Comparison of ENCODE assay signal across 9 mouse cellular contexts in the genomic region with DNA sequence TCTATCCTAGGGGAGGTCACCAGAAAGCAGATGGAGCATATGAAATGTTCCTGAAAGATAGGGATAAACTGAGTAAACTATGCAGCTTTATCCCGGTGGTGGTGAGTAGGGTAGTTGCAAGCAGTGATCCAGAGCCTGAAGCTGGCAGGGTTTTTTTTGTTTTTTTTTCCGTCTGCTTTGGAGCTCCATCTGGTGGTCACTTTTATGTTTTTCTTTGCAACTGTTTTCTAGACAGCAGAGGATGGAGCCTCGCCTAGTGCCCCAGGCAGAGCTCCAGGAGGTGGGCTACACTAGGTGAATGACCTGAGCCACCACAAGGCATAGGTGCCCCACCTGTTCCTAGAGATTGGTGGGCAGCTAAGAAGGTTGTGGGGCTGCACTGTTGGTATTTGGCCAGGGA. TPM values are rescaled to one million over a fixed set of nuclear protein-coding genes. Genes with fewer than 3 reads are reported as not detected.
DNase-seq lines count a peak whose midpoint lies in the region; ATAC-seq lines count a peak whose summit lies in the region.
"Had no signal": no experiment of that assay in that cellular context is flagged by ENCODE, and none has a peak within 500 bp of the region (broad histone marks: within the 10 kb centered on the region; RNA-seq: fewer than 3 reads in every experiment).

No protein-coding gene starts in this region.

- H3K9ac ChIP-seq in embryonic facial prominence, embryonic 14.5 days (ENCODE audit: low read depth, low read length): no peak overlapping the region
- H3K9ac ChIP-seq in intestine, embryonic 15.5 days: no peak overlapping the region
- no peak overlapping the region for H3K9ac ChIP-seq in stomach, embryonic 14.5 days (replicated peaks; ENCODE audit: low read depth, low read length)
- H3K9ac ChIP-seq: heart, embryonic 15.5 days had no signal

- H3K9me3 ChIP-seq in embryonic facial prominence, embryonic 14.5 days (ENCODE audit: control insufficient read depth, low read length): no peaks in the 10 kb centered on the region
- H3K9me3 ChIP-seq in intestine, embryonic 15.5 days: no peaks in the 10 kb centered on the region
- no peaks in the 10 kb centered on the region for H3K9me3 ChIP-seq in stomach, embryonic 14.5 days (ENCODE audit: control insufficient read depth, low read depth, low read length)
- H3K9me3 ChIP-seq: heart, embryonic 15.5 days had no signal

- H3K27me3 ChIP-seq in embryonic facial prominence, embryonic 14.5 days (replicated peaks; ENCODE audit: control insufficient read depth, insufficient read depth, low read length): no peaks in the 10 kb centered on the region
- H3K27me3 ChIP-seq in intestine, embryonic 15.5 days (replicated peaks): no peaks in the 10 kb centered on the region
- H3K27me3 ChIP-seq in stomach, embryonic 14.5 days (ENCODE audit: control insufficient read depth, insufficient read depth, low read length): no peaks in the 10 kb centered on the region

- no peak overlapping the region for H3K27ac ChIP-seq in embryonic facial prominence, embryonic 14.5 days (replicated peaks; ENCODE audit: low read depth, low read length)
- H3K27ac ChIP-seq in intestine, embryonic 15.5 days: no peak overlapping the region
- H3K27ac ChIP-seq in stomach, embryonic 14.5 days (ENCODE audit: low read length): no peak overlapping the region
- H3K27ac ChIP-seq: heart, embryonic 15.5 days had no signal

- 2% methylated on average over 3 of the region's 3 CpGs for WGBS in embryonic facial prominence, embryonic 14.5 days
- 4% methylated on average over 3 of the region's 3 CpGs for WGBS in intestine, embryonic 15.5 days
- 0% methylated on average over 3 of the region's 3 CpGs for WGBS in stomach, embryonic 14.5 days

- H3K4me3 ChIP-seq in embryonic facial prominence, embryonic 14.5 days (ENCODE audit: low read depth, low read length): no peak overlapping the region
- H3K4me3 ChIP-seq in intestine, embryonic 15.5 days (replicated peaks): no peak overlapping the region
- H3K4me3 ChIP-seq in stomach, embryonic 14.5 days (ENCODE audit: low read depth, low read length): no peak overlapping the region
- H3K4me3 ChIP-seq: heart, embryonic 15.5 days had no signal

- peak; percentile 31 to 60 for DNase-seq in cerebellum, adult 18-20 months
- DNase-seq in cerebellum, adult 11 months: no peak
- peak; percentile 22 to 58 for DNase-seq in spleen, postnatal 10 days (ENCODE audit: low spot score in 2 of 2)
- no peak for DNase-seq in spleen, adult 12 weeks (ENCODE audit: low spot score)
- DNase-seq in embryonic facial prominence, embryonic 14.5 days (ENCODE audit: low spot score): peak; percentile 50
- DNase-seq in lung, postnatal 36 days: peak; percentile 59

- no peaks in the 10 kb centered on the region for H3K4me1 ChIP-seq in embryonic facial prominence, embryonic 14.5 days (ENCODE audit: control insufficient read depth, insufficient read depth, low read length)
- H3K4me1 ChIP-seq in intestine, embryonic 15.5 days (replicated peaks): no peaks in the 10 kb centered on the region
- H3K4me1 ChIP-seq in stomach, embryonic 14.5 days (ENCODE audit: control insufficient read depth, insufficient read depth, low read length): no peaks in the 10 kb centered on the region
- H3K4me1 ChIP-seq: heart, embryonic 15.5 days had no signal

- no peak overlapping the region for H3K4me2 ChIP-seq in embryonic facial prominence, embryonic 14.5 days (ENCODE audit: low read depth, low read length)
- no peak overlapping the region for H3K4me2 ChIP-seq in intestine, embryonic 15.5 days (replicated peaks)
- no peak overlapping the region for H3K4me2 ChIP-seq in stomach, embryonic 14.5 days (replicated peaks; ENCODE audit: low read depth, low read length)
- H3K4me2 ChIP-seq: heart, embryonic 15.5 days had no signal

- ATAC-seq in embryonic facial prominence, embryonic 14.5 days (ENCODE audit: low read depth): 0 out of 2 replicates have a peak, but pooled peaks have one; percentile 60
- peak; percentile 47; the same call in 1 of the 2 replicates for ATAC-seq in intestine, embryonic 15.5 days
- ATAC-seq in stomach, embryonic 14.5 days (ENCODE audit: insufficient number of reproducible peaks, insufficient read depth, low FRiP score, low read depth): peak; percentile 33; the same call in 1 of the 2 replicates

- H3K36me3 ChIP-seq in embryonic facial prominence, embryonic 14.5 days (ENCODE audit: control insufficient read depth, insufficient read depth, low read length): no peaks in the 10 kb centered on the region
- no peaks in the 10 kb centered on the region for H3K36me3 ChIP-seq in intestine, embryonic 15.5 days
- H3K36me3 ChIP-seq in stomach, embryonic 14.5 days (ENCODE audit: control insufficient read depth, insufficient read depth, low read length): no peaks in the 10 kb centered on the region
- H3K36me3 ChIP-seq: heart, embryonic 15.5 days had no signal

RNA-seq across cellular contexts. Expression of a gene that starts 5.0 kb away (rescaled TPM):
- polyA plus RNA-seq in embryonic facial prominence, embryonic 14.5 days (2014; fragmentation: Nextera tagmentation; extraction: Ambion mirVana): 89.9 and 96.8 TPM in 2 replicates
- polyA plus RNA-seq in intestine, embryonic 15.5 days (2015; fragmentation: Nextera tagmentation; extraction: Ambion mirVana): 71.2 and 75.7 TPM in 2 replicates
- 81.1 and 94.1 TPM in 2 replicates for polyA plus RNA-seq in stomach, embryonic 14.5 days (2014; fragmentation: Nextera tagmentation; extraction: Ambion mirVana)

RNA-seq across cellular contexts. Expression of a gene that starts 42.3 kb away (rescaled TPM):
- polyA plus RNA-seq in embryonic facial prominence, embryonic 14.5 days (2014; fragmentation: Nextera tagmentation; extraction: Ambion mirVana): 7.2 and 7.7 TPM in 2 replicates
- 15.0 and 19.9 TPM in 2 replicates for polyA plus RNA-seq in intestine, embryonic 15.5 days (2015; fragmentation: Nextera tagmentation; extraction: Ambion mirVana)
- 12.3 and 15.2 TPM in 2 replicates for polyA plus RNA-seq in stomach, embryonic 14.5 days (2014; fragmentation: Nextera tagmentation; extraction: Ambion mirVana)

Comparison
In these comparisons a context has a peak if more than half of its experiments do, and no peak if none do; other contexts are left out.
1. DNase-seq: peak in cerebellum, adult 18-20 months (2 of 2), spleen, postnatal 10 days (2 of 2), embryonic facial prominence, embryonic 14.5 days (single experiment) and lung, postnatal 36 days (single experiment); none in cerebellum, adult 11 months (single experiment) and spleen, adult 12 weeks (single experiment).
2. Peak in every context shown above with its lines, with median percentiles within 50 percentile points of each other: ATAC-seq.